Mouse (Mus musculus): ENCODE measurements around the gene Gm3187. TPM values are rescaled to one million over a fixed set of nuclear protein-coding genes. Genes with fewer than 3 reads are reported as not detected.
"Not testable (repeated sequence)": the region's sequence is repeated elsewhere in the genome, so short reads cannot be mapped to it uniquely, and the experiment has no call there.

The Gm3187 gene
- total RNA-seq (2014; rRNA removed): not detected in 2 replicates
- 0.11 TPM in 1 of 2 replicates, not detected in the other for polyA plus RNA-seq (2015; fragmentation: Nextera tagmentation; extraction: Ambion mirVana)

- not testable (repeated sequence) for H3K4me3 ChIP-seq (ENCODE audit: low read length); H3K36me3 ChIP-seq (ENCODE audit: insufficient read depth, low read length); H3K9ac ChIP-seq (replicated peaks; ENCODE audit: low read length); H3K4me2 ChIP-seq (ENCODE audit: low read depth, low read length); ATAC-seq; H3K27ac ChIP-seq; H3K9me3 ChIP-seq (ENCODE audit: low read length); H3K27me3 ChIP-seq (ENCODE audit: insufficient read depth, low read length); DNase-seq (ENCODE audit: low spot score); H3K4me1 ChIP-seq (ENCODE audit: insufficient read depth, low read length)
- 88% methylated on average over 4 of the region's 5 CpGs for WGBS
These were observed at the start of gene Gm3187 for GRCm38 (mm10) chr14:5483907-5484306. Gene Gm3187 (plus strand): TSS chr14:5484207.

DNA sequence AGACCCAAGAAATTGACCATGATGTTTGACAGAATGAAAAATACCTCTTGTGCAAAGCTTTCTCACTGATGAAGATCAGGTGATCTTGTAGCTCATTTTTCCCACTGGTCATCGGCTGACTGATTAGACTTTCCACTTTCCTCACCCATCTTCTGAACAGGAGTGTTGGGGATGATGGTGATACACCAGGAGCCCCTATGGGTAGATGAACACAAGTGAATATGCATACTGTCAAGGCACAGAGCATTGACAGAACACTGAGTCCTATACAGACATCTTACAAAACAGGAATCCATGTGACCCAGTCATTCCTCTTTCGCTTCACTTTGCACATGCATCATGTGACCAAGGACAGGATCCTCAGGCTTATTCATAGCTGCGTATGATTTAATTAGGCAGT is 28.6 kb upstream of the Gm3187 start, which contains the start of gene Gm3194:
TSS of gene Gm3194 (minus strand) at position 101 of the 400 bp plus-strand sequence.
- not testable (repeated sequence) for H3K4me2 ChIP-seq (ENCODE audit: low read depth, low read length); H3K4me1 ChIP-seq (ENCODE audit: insufficient read depth, low read length); H3K27me3 ChIP-seq (ENCODE audit: insufficient read depth, low read length); ATAC-seq; H3K9ac ChIP-seq (replicated peaks; ENCODE audit: low read length); H3K9me3 ChIP-seq (ENCODE audit: low read length); DNase-seq (ENCODE audit: low spot score); H3K27ac ChIP-seq; H3K4me3 ChIP-seq (ENCODE audit: low read length); H3K36me3 ChIP-seq (ENCODE audit: insufficient read depth, low read length)
- WGBS: no CpG with 5 or more reads among the region's 3 CpGs

DNA sequence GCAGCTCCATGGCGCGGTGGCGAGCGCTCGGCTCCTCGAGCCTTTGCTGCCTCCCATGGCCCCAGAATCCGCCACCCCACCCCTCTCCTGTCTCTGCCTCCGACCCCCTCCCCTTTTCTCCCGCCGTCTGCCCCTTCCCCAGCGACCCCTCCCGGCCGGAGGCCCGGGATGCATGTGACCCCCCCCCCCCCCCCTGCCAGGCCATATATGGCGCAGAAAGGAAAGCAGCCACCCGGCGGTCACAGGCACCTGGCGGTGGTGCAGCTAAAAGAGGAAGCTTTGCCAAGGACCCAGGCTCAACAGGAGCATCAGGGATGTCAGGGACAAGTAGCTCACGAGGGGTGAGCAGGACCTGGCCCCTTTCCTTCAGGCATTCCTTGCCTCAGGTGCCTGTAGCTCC is 23.5 kb upstream of the Gm3187 start:
- not testable (repeated sequence) for H3K4me2 ChIP-seq (ENCODE audit: low read depth, low read length); DNase-seq (ENCODE audit: low spot score); H3K36me3 ChIP-seq (ENCODE audit: insufficient read depth, low read length); H3K4me1 ChIP-seq (ENCODE audit: insufficient read depth, low read length); H3K9ac ChIP-seq (replicated peaks; ENCODE audit: low read length); H3K27me3 ChIP-seq (ENCODE audit: insufficient read depth, low read length); H3K27ac ChIP-seq; H3K9me3 ChIP-seq (ENCODE audit: low read length); H3K4me3 ChIP-seq (ENCODE audit: low read length)
- peak; percentile 67; the same call in 1 of the 2 replicates for ATAC-seq
- WGBS: no CpG with 5 or more reads among the region's 19 CpGs

GRCm38 (mm10) chr14:5477730-5478129 is 6.3 kb upstream of the Gm3187 start, which contains the start of gene Gm8246:
Gene Gm8246 (minus strand): TSS chr14:5477830.
- not testable (repeated sequence) for ATAC-seq; H3K9me3 ChIP-seq (ENCODE audit: low read length); H3K9ac ChIP-seq (replicated peaks; ENCODE audit: low read length); DNase-seq (ENCODE audit: low spot score); H3K27ac ChIP-seq; H3K4me3 ChIP-seq (ENCODE audit: low read length); H3K4me2 ChIP-seq (ENCODE audit: low read depth, low read length); H3K27me3 ChIP-seq (ENCODE audit: insufficient read depth, low read length); H3K4me1 ChIP-seq (ENCODE audit: insufficient read depth, low read length); H3K36me3 ChIP-seq (ENCODE audit: insufficient read depth, low read length)
- whole genome bisulfite sequencing: no CpG with 5 or more reads among the region's 3 CpGs

- H3K4me2 ChIP-seq (ENCODE audit: low read depth, low read length); H3K27ac ChIP-seq; H3K36me3 ChIP-seq (ENCODE audit: insufficient read depth, low read length); DNase-seq (ENCODE audit: low spot score); H3K4me1 ChIP-seq (ENCODE audit: insufficient read depth, low read length); H3K9me3 ChIP-seq (ENCODE audit: low read length); H3K27me3 ChIP-seq (ENCODE audit: insufficient read depth, low read length); H3K4me3 ChIP-seq (ENCODE audit: low read length); H3K9ac ChIP-seq (replicated peaks; ENCODE audit: low read length); ATAC-seq: not testable (repeated sequence)
- no CpG with 5 or more reads among the region's 35 CpGs for WGBS
These were observed 17.4 kb downstream of the Gm3187 start, which contains the start of gene Gm3488 for GRCm38 (mm10) chr14:5501374-5501773. Gene Gm3488 (plus strand): TSS chr14:5501674.

GRCm38 (mm10) chr14:5538196-5538595 is 54.2 kb downstream of the Gm3187 start, which contains the start of gene Gm3532:
Gene Gm3532 (plus strand): TSS chr14:5538496.
- not testable (repeated sequence) for ATAC-seq; H3K27me3 ChIP-seq (ENCODE audit: insufficient read depth, low read length); H3K36me3 ChIP-seq (ENCODE audit: insufficient read depth, low read length); H3K27ac ChIP-seq; H3K9me3 ChIP-seq (ENCODE audit: low read length); H3K4me3 ChIP-seq (ENCODE audit: low read length); H3K4me2 ChIP-seq (ENCODE audit: low read depth, low read length); H3K9ac ChIP-seq (replicated peaks; ENCODE audit: low read length); DNase-seq (ENCODE audit: low spot score); H3K4me1 ChIP-seq (ENCODE audit: insufficient read depth, low read length)
- no CpG with 5 or more reads among the region's 2 CpGs for WGBS

Other genes with a start within 250 kb of the Gm3187 start
- gene Gm3526, start 223.6 kb upstream of the Gm3187 start, total RNA-seq (2014; rRNA removed): not detected in 2 replicates
- not detected in 2 replicates for gene Gm3526, start 223.6 kb upstream of the Gm3187 start, polyA plus RNA-seq (2015; fragmentation: Nextera tagmentation; extraction: Ambion mirVana)
- not detected in 2 replicates for gene Gm3542, start 149.3 kb upstream of the Gm3187 start, total RNA-seq (2014; rRNA removed)
- gene Gm3542, start 149.3 kb upstream of the Gm3187 start, polyA plus RNA-seq (2015; fragmentation: Nextera tagmentation; extraction: Ambion mirVana): not detected in 2 replicates
- 1.4 and 2.4 TPM in 2 replicates for gene Gm3500, start 95.2 kb upstream of the Gm3187 start, total RNA-seq (2014; rRNA removed)
- gene Gm3500, start 95.2 kb upstream of the Gm3187 start, polyA plus RNA-seq (2015; fragmentation: Nextera tagmentation; extraction: Ambion mirVana): 1.8 and 2.5 TPM in 2 replicates
- 1.2 and 2.1 TPM in 2 replicates for gene Gm3194, start 28.7 kb upstream of the Gm3187 start, total RNA-seq (2014; rRNA removed)
- gene Gm3194, start 28.7 kb upstream of the Gm3187 start, polyA plus RNA-seq (2015; fragmentation: Nextera tagmentation; extraction: Ambion mirVana): 2.2 and 2.3 TPM in 2 replicates
- gene Gm8246, start 6.4 kb upstream of the Gm3187 start, total RNA-seq (2014; rRNA removed): not detected in 2 replicates
- gene Gm8246, start 6.4 kb upstream of the Gm3187 start, polyA plus RNA-seq (2015; fragmentation: Nextera tagmentation; extraction: Ambion mirVana): not detected in 2 replicates
- gene Gm3488, start 17.5 kb downstream of the Gm3187 start, total RNA-seq (2014; rRNA removed): 8.0 and 10.6 TPM in 2 replicates
- 14.2 and 17.1 TPM in 2 replicates for gene Gm3488, start 17.5 kb downstream of the Gm3187 start, polyA plus RNA-seq (2015; fragmentation: Nextera tagmentation; extraction: Ambion mirVana)
- gene Gm3532, start 54.3 kb downstream of the Gm3187 start, total RNA-seq (2014; rRNA removed): not detected in 2 replicates
- gene Gm3532, start 54.3 kb downstream of the Gm3187 start, polyA plus RNA-seq (2015; fragmentation: Nextera tagmentation; extraction: Ambion mirVana): not detected in 2 replicates
- gene Gm8265, start 148.8 kb downstream of the Gm3187 start, total RNA-seq (2014; rRNA removed): not detected in 2 replicates
- not detected in 2 replicates for gene Gm8265, start 148.8 kb downstream of the Gm3187 start, polyA plus RNA-seq (2015; fragmentation: Nextera tagmentation; extraction: Ambion mirVana)
- gene Gm9603, start 203.2 kb downstream of the Gm3187 start, total RNA-seq (2014; rRNA removed): not detected in 2 replicates
- not detected in 2 replicates for gene Gm9603, start 203.2 kb downstream of the Gm3187 start, polyA plus RNA-seq (2015; fragmentation: Nextera tagmentation; extraction: Ambion mirVana)